Mouse (Mus musculus) forebrain, embryonic 10.5 days (tissue): ENCODE data around the gene Naip1. TPM values are rescaled to one million over a fixed set of nuclear protein-coding genes. Genes with fewer than 3 reads are reported as not detected.
"Not testable (repeated sequence)": the region's sequence is repeated elsewhere in the genome, so short reads cannot be mapped to it uniquely, and the experiment has no call there.

Experiments
- DNase-seq: peaks from one replicate; pipeline ENCODE4 v3.0.0-alpha.2; 2017; ENCODE audit warnings: low spot score; ENCODE audit errors: extremely low spot score
- H3K27ac ChIP-seq: fragments of 300-500 bp; sonication (generic); 2 replicates; pipeline ENCODE4 v1.5.1; 2016; ENCODE audit warnings: mild to moderate bottlenecking
- H3K27me3 ChIP-seq: fragments of 300-500 bp; sonication (generic); 2 replicates; pipeline ENCODE4 v1.6.1; 2016; ENCODE audit warnings: mild to moderate bottlenecking; ENCODE audit not compliant: poor library complexity, severe bottlenecking
- H3K36me3 ChIP-seq: fragments of 300-500 bp; sonication (generic); replicated peaks from 2 replicates; pipeline ENCODE4 v1.6.1; 2016; ENCODE audit warnings: mild to moderate bottlenecking, moderate library complexity
- H3K4me1 ChIP-seq: fragments of 300-500 bp; sonication (generic); 2 replicates; pipeline ENCODE4 v1.6.1; 2016
- H3K4me3 ChIP-seq: fragments of 300-500 bp; sonication (generic); 2 replicates; pipeline ENCODE4 v1.5.1; 2016; ENCODE audit warnings: mild to moderate bottlenecking, moderate library complexity
- H3K9me3 ChIP-seq: fragments of 300-500 bp; sonication (generic); 2 replicates; pipeline ENCODE4 v1.6.1; 2016; ENCODE audit warnings: mild to moderate bottlenecking, moderate library complexity
- WGBS: fragments of 180-500 bp; shearing (Covaris S2); methylation state at CpG from one replicate; pipeline ENCODE4 v1.1.7; 2016; 5-methylcytosine and 5-hydroxymethylcytosine counted together
- polyA plus RNA-seq: library from polyadenylated mRNA; unstranded; fragments of >200 nt; fragmentation: Nextera tagmentation; extraction: Ambion mirVana; gene quantifications from 2 replicates; pipeline ENCODE4 v1.2.1, GENCODE M21; 2016

Naip1 gene
- polyA plus RNA-seq, 1 experiment from 2014 or later, result not detected

DNA sequence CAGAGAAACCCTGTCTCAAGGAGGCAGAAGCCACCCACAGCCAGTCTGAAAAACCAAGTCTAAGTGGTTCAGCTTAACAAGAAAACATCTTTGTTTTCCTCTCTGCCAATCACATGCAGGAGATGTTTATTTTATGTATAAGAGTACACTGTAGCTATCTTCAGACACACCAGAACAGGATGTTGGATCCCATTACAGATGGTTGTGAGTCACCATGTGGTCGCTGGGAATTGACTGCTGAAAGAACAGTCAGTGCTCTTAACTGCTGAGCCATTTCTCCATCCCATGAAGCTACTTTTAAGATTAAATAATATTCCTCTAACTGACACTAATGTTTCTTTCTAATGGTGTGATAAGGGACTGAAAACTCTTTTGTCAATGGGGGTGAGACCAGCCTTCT lies 14.0 kb downstream of the Naip1 start:
- H3K9me3 ChIP-seq, result no peaks in the 10 kb centered on the region
- H3K27me3 ChIP-seq, result no peaks in the 10 kb centered on the region
- no peak for DNase-seq
- WGBS, result 64% methylated on average over 1 of the region's 1 CpGs
- no peak overlapping the region for H3K4me3 ChIP-seq
- H3K36me3 ChIP-seq, result no peaks in the 10 kb centered on the region
- no peaks in the 10 kb centered on the region for H3K4me1 ChIP-seq
- no peak overlapping the region for H3K27ac ChIP-seq

DNA sequence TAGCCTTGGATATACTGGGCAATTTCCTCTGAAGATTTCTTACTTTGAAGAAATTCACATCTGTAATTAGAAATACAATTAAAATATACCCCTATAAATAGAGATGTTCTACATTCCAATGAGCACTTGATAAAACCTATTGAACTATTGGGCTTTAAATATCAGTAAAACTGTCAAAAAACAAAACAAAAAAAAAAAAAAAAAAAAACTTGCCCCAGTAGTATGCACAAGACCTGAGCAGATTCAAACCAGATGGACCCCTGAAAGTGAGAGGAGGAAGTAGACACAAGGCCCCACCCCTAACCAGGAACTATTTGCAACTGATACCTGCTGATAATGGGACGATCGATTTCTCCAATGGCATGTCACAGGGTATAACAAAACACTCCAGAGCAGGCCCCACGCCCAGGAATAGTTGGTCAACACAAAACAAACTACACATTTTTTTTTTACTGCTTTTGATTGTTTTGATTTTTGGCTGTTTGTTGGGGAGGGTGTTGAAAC lies 15.3 kb downstream of the Naip1 start:
- no peaks in the 10 kb centered on the region for H3K27me3 ChIP-seq
- H3K9me3 ChIP-seq, result no peaks in the 10 kb centered on the region
- H3K4me3 ChIP-seq, result no peak overlapping the region
- no peak overlapping the region for H3K27ac ChIP-seq
- H3K4me1 ChIP-seq, result no peaks in the 10 kb centered on the region
- DNase-seq, result no peak
- 84% methylated on average over 3 of the region's 3 CpGs for WGBS
- no peaks in the 10 kb centered on the region for H3K36me3 ChIP-seq

DNA sequence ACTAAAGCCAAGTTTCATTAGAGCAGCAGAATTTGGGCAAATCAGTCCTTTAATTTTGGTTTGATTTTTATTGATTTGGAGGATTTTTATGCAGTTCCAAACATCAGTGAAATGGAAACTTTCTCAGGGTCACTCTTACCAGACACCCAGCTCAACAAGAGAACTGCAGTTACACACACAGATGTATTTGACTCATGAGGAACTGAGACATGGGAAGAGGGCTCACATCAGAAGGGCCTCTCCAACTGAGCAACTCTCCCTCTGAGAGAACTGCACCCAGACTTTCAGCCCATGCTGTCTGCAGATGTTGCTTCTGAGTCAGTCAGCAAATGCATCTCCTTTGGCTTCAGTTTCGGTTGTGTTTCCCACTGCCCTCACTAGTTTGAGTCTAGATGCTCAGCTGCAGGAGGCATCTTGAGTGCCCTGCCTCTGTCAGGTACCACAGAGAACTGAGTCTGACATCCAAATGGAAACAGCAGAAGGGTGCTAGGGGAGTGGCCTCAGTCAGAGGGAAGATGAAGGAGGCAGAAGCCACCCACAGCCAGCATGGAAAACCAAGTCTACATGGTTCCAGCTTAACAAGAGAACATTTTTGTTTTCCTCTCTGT lies 16.0 kb downstream of the Naip1 start:
- not testable (repeated sequence) for H3K9me3 ChIP-seq, H3K36me3 ChIP-seq, H3K4me3 ChIP-seq, DNase-seq, H3K27ac ChIP-seq, H3K4me1 ChIP-seq, H3K27me3 ChIP-seq
- 82% methylated on average over 1 of the region's 1 CpGs for WGBS

DNA sequence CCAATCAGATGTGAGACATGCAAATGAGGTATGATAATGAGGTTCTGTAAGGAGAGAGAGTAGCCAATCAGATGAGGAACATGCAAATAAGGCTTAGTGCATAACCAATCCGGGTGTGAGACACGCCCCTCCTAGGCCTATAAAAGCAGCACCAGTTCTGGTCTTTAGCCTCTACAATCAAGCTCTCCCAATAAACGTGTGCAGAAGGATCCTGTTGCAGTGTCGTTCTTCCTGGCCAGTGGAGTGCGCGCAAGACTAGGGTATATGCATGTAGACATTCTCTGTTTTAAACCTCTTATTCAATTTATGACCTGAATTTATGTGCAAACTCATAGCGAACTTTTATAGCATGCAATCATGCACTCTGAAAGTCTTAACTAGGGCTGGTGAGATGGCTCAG lies 32.7 kb downstream of the Naip1 start:
- peaks cover 14% of the 10 kb centered on the region for H3K9me3 ChIP-seq
- not testable (repeated sequence) for H3K27me3 ChIP-seq, H3K4me3 ChIP-seq, H3K27ac ChIP-seq, H3K36me3 ChIP-seq, DNase-seq, H3K4me1 ChIP-seq
- 89% methylated on average over 7 of the region's 7 CpGs for WGBS

DNA sequence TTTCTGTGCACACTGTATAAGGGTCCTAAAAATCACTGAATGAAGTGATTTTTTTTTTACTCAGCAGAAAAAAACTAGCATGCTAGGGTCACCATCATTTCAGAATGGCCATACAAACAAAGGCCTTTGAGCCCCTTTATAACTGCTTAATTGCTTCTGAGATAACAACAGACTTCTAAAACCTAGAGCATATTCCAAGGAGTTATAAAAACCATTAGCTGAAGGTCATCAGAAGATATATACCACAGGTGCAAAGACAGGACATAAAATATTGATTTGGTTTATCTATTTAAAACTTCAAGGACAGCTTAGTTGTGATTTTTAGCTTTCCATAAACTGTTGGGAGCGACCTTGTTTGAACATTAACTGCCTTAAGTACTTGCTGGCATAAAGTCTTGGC lies 38.2 kb downstream of the Naip1 start:
- H3K9me3 ChIP-seq, result peaks cover 18% of the 10 kb centered on the region
- H3K27ac ChIP-seq, result no peak overlapping the region
- H3K4me1 ChIP-seq, result no peaks in the 10 kb centered on the region
- WGBS, result 67% methylated on average over 1 of the region's 1 CpGs
- no peaks in the 10 kb centered on the region for H3K36me3 ChIP-seq
- no peak overlapping the region for H3K4me3 ChIP-seq
- H3K27me3 ChIP-seq, result no peaks in the 10 kb centered on the region
- DNase-seq, result no peak

DNA sequence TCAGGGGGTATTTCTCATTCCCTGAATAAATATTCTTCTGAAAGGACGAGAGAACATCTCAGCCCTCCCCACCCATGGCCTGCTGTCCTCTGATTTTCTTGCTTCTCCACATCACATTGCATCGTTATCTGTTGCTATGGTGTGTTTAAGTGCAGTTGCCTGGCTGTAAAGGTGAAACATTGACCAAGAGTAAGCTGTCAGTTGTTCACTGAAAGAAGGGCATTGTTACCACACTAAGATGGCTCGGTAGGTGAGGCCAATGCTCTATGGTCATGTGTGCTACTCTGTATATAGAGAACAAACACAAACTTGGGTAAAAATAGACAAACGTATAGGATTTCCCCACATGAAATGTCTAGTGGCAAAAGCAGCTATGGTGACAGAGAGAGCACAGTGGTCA lies 42.8 kb downstream of the Naip1 start:
- H3K4me1 ChIP-seq, result no peaks in the 10 kb centered on the region
- no peaks in the 10 kb centered on the region for H3K36me3 ChIP-seq
- 84% methylated on average over 4 of the region's 4 CpGs for WGBS
- DNase-seq, result no peak
- no peak overlapping the region for H3K4me3 ChIP-seq
- H3K27ac ChIP-seq, result no peak overlapping the region
- no peaks in the 10 kb centered on the region for H3K27me3 ChIP-seq
- H3K9me3 ChIP-seq, result peaks cover 3% of the 10 kb centered on the region; the same call in 1 of the 2 replicates

DNA sequence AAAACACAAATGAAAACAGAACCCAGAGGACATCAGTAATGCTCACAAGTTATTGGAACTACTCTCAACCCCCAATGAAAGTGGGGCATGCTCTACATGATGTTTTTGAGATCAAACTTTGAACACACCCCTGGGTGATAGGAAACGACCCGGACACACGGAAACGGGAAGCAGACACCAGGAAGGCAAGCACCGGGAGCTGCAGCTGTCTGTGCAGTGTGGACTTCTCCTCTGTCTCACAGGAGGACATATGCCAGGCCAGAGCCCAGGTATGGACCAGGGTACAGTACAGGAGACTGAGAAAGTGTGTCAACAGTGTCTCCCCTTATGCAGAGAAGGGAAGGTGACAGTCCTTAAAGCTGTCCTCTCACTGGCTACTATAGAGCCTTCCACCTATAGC lies 43.5 kb downstream of the Naip1 start:
- H3K27ac ChIP-seq, result no peak overlapping the region
- no peak overlapping the region for H3K4me3 ChIP-seq
- no peaks in the 10 kb centered on the region for H3K9me3 ChIP-seq
- WGBS, result 93% methylated on average over 5 of the region's 5 CpGs
- H3K36me3 ChIP-seq, result no peaks in the 10 kb centered on the region
- DNase-seq, result no peak
- no peaks in the 10 kb centered on the region for H3K27me3 ChIP-seq
- H3K4me1 ChIP-seq, result no peaks in the 10 kb centered on the region

DNA sequence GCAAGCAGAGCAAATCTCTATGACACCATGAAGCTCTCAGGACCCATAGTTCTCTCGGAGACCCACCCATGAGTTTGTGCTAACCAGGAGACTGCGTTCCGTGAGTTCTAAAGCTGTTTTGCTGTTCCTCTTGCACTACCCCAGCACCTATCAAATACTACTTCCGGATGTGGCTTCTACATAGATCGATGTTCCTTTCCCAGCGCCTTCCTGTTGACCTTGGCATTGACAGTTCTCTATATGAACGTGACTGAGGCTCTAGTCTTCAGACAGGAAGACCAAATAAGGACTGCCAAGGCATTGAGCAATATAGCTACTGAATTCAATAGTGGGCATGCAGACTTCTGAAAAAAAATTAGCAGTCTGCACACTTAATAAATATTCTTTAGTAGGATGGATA lies 44.4 kb downstream of the Naip1 start:
- no peaks in the 10 kb centered on the region for H3K27me3 ChIP-seq
- no peak overlapping the region for H3K27ac ChIP-seq
- no peaks in the 10 kb centered on the region for H3K9me3 ChIP-seq
- WGBS, result 86% methylated on average over 7 of the region's 7 CpGs
- no peaks in the 10 kb centered on the region for H3K36me3 ChIP-seq
- H3K4me1 ChIP-seq, result no peaks in the 10 kb centered on the region
- no peak for DNase-seq
- no peak overlapping the region for H3K4me3 ChIP-seq

DNA sequence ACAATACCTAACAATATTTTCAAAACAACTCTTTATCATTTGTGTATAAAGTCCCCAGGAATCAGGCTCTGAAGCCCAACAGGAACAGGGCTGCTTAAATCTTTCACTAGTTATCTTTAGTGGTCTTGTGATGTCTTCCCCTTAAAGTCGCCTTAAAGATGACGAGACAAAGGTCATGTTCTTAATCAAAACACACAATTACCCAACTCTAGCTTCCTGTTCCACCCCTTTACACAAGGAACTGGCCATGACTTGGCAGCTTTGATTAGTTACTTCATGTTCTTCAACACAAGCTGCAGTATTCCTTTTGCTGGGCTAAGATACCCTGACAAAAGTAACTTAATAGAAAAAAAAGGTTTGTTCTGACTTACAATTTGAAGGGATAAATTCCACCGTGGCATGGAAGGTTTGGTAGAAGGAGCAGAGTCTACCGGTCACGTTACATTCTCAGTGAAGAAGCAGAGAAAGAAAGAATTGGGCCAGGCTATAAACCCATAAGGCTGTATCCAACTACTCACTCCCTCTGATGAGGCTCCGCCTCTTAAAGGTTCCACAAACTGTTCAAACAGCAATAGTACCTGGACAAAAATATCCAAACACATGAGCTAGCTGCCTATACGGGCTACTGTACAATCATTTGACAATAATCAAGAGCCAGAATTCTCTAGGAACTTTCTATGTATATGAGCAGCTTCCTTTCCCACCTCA lies 49.6 kb downstream of the Naip1 start:
- H3K9me3 ChIP-seq, H3K27me3 ChIP-seq, DNase-seq, H3K4me1 ChIP-seq, H3K4me3 ChIP-seq, H3K27ac ChIP-seq, H3K36me3 ChIP-seq: not testable (repeated sequence)
- 83% methylated on average over 7 of the region's 7 CpGs for WGBS

DNA sequence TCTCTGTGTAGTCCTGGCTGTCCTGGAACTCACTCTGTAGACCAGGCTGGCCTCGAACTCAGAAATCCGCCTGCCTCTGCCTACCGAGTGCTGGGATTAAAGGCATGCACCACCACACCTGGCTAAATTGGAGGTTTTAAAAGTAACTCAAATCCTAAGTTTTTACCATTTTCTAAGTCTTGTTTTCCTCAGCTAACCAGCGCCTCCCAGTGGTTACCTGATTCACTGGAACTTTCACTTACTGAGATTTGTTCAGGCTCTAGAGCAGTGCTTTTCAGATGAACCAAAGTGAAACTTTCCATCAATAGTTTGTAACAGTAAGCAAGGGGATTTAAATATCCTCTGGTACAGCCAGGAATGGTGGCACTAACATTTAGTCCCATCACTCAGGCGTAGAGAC lies 61.6 kb downstream of the Naip1 start:
- DNase-seq, result peak; percentile 22
- H3K27ac ChIP-seq, H3K36me3 ChIP-seq, H3K4me3 ChIP-seq, H3K27me3 ChIP-seq, H3K4me1 ChIP-seq, H3K9me3 ChIP-seq: not testable (repeated sequence)
- 26% methylated on average over 5 of the region's 5 CpGs for WGBS

DNA sequence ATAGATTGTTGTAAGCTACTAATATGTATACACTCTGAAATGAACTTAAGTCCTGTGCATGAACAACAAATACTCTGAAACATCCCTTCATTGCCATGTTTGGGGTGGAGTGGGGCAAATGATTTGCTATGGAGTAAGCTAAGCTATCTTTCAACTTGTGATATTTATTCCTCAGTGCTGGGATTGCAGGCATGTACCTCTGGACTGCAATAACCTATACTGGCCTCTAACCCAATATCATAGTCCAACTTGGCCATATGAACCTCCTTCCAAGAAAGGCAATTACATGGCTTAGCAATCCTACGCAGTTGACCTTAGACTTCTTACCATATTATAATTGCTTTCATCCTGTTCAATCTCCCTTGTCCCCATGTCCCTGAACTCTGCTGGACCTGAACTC lies 82.1 kb downstream of the Naip1 start:
- Histone ChIP-seq H3K36me3 (no peaks in the 10 kb centered on the region), H3K4me1 (no peaks in the 10 kb centered on the region), H3K27ac (no peak overlapping the region), H3K27me3 (no peaks in the 10 kb centered on the region), H3K4me3 (no peak overlapping the region), H3K9me3 (peaks cover 8% of the 10 kb centered on the region; the same call in 1 of the 2 replicates)
- WGBS, result 95% methylated on average over 1 of the region's 1 CpGs
- no peak for DNase-seq
